Mouse (Mus musculus) thymus, adult 2 months (tissue): ENCODE data around the gene Tapbp.

Experiments
- CTCF ChIP-seq: fragments of 200-500 bp; IDR thresholded peaks from 2 replicates; pipeline ENCODE4 v1.5.1; 2012; ENCODE audit warnings: mild to moderate bottlenecking, control low read depth, low read length, moderate library complexity, borderline replicate concordance; ENCODE audit not compliant: control insufficient read depth, poor library complexity, insufficient read depth; ENCODE audit errors: extremely low read depth
- POLR2A ChIP-seq: fragments of 200-500 bp; IDR thresholded peaks from 2 replicates; pipeline ENCODE4 v1.6.1; 2012; ENCODE audit warnings: mild to moderate bottlenecking, low read length, control low read depth, moderate library complexity; ENCODE audit not compliant: control insufficient read depth, poor library complexity, insufficient read depth; ENCODE audit errors: extremely low read depth

- TF ChIP-seq CTCF (no peak), POLR2A (no peak)
These were observed 37.6 kb downstream of the Tapbp start for GRCm38 (mm10) chr17:33953310-33953709.
